ENCODE assay signal across 8 mouse cellular contexts in the genomic region with DNA sequence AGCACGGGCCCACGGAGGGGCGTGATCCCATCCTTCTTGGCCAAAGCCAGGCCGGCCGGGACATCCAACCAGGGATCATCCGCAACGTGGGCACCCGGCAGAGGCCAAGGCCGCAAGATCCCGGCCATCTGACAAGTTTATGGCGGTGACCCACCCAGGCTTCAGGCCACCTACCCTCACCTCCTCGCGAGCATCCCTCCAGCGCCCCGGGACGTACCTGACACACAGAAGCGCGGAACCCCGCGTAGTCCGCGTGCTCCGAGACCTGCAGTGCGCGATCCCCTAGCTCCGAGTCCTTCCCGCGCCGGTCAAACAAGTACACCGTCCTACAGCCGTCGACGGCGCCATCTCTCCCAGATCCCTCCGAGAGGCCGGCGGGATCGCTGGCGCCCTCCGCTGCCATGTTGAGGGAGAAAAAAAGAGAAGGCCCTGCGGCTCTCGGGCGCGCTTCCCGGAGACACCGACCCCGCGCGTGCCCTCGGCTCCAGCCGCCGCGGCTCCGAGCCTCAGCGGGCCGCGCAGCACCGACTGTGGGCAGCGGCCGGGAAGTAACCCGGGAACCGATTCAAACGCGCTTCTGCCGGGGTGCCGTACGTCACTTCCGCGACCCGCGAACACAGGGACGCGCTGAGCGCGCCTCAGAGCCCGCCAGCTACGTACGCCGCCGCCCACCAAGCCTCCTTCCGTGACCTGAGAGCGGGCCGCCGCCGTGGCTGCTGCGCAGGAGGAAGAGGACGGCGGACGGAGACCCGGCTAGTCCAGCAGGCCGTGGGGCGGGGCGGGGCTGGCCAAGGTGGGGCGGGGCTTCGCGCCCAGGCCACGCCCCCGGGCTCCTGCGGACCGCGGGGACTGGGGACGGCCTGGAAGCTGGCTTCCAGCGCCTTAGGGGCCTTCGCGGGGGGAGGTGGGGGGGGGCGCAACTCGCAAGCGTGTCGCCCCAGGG. TPM values are rescaled to one million over a fixed set of nuclear protein-coding genes. Genes with fewer than 3 reads are reported as not detected.
DNase-seq lines count a peak whose midpoint lies in the region; ATAC-seq lines count a peak whose summit lies in the region.

Gene Smchd1, minus strand, starts transcription at position 582 of the 943 bp plus-strand sequence.

- peak within 1 kb of the TSS; percentile 73 for H3K4me2 ChIP-seq in embryonic facial prominence, embryonic 11.5 days (ENCODE audit: low read depth, low read length)
- H3K4me2 ChIP-seq in midbrain, embryonic 12.5 days (replicated peaks) = peak within 1 kb of the TSS; percentile 92

- WGBS in embryonic facial prominence, embryonic 11.5 days = under 1% methylated on average over 78 of the region's 109 CpGs
- under 1% methylated on average over 104 of the region's 109 CpGs for WGBS in limb, embryonic 10.5 days
- WGBS in midbrain, embryonic 12.5 days = under 1% methylated on average over 86 of the region's 109 CpGs

- H3K9ac ChIP-seq in embryonic facial prominence, embryonic 11.5 days (replicated peaks; ENCODE audit: low read length) = peak within 1 kb of the TSS; percentile 96
- peak within 1 kb of the TSS; percentile 84 for H3K9ac ChIP-seq in midbrain, embryonic 12.5 days (replicated peaks)

- ATAC-seq in embryonic facial prominence, embryonic 11.5 days (replicated peaks; ENCODE audit: insufficient number of reproducible peaks, low FRiP score, low TSS enrichment, low read depth) = peak; percentile 96
- ATAC-seq in midbrain, embryonic 12.5 days (ENCODE audit: low FRiP score, low read depth) = peak; percentile 96

- H3K9me3 ChIP-seq in embryonic facial prominence, embryonic 11.5 days (replicated peaks; ENCODE audit: control insufficient read depth, low read length) = no peaks in the 10 kb centered on the region
- H3K9me3 ChIP-seq in limb, embryonic 10.5 days (replicated peaks) = no peaks in the 10 kb centered on the region
- no peaks in the 10 kb centered on the region for H3K9me3 ChIP-seq in midbrain, embryonic 12.5 days

- H3K4me3 ChIP-seq in embryonic facial prominence, embryonic 11.5 days (ENCODE audit: low read depth, low read length) = peak within 1 kb of the TSS; percentile 66
- peak within 1 kb of the TSS; percentile 85 for H3K4me3 ChIP-seq in limb, embryonic 10.5 days
- H3K4me3 ChIP-seq in midbrain, embryonic 12.5 days = peak within 1 kb of the TSS; percentile 89

- H3K27me3 ChIP-seq in embryonic facial prominence, embryonic 11.5 days (ENCODE audit: control insufficient read depth, insufficient read depth, low read length) = no peaks in the 10 kb centered on the region
- no peaks in the 10 kb centered on the region for H3K27me3 ChIP-seq in limb, embryonic 10.5 days (ENCODE audit: low read depth, poor library complexity, severe bottlenecking)
- no peaks in the 10 kb centered on the region for H3K27me3 ChIP-seq in midbrain, embryonic 12.5 days

- peak; percentile 98 for DNase-seq in 3134 (ENCODE audit: extremely low read depth, insufficient read length, low spot score)
- DNase-seq in adrenal gland, postnatal 25 days = peak; percentile 93
- peak; percentile 93 for DNase-seq in embryonic facial prominence, embryonic 11.5 days (ENCODE audit: low spot score)
- peak; percentile 100 for DNase-seq in heart, adult 11 months
- peak; percentile 93 for DNase-seq in kidney, adult 18-20 months
- DNase-seq in limb, embryonic 10.5 days (ENCODE audit: low spot score) = peak; percentile 96
- peak; percentile 91 for DNase-seq in skeletal muscle tissue, adult 2 months (ENCODE audit: low read depth, low spot score)

- H3K27ac ChIP-seq in embryonic facial prominence, embryonic 11.5 days (replicated peaks; ENCODE audit: low read depth, low read length) = peak within 1 kb of the TSS; percentile 97
- peak within 1 kb of the TSS; percentile 99 for H3K27ac ChIP-seq in limb, embryonic 10.5 days
- H3K27ac ChIP-seq in midbrain, embryonic 12.5 days (replicated peaks) = peak within 1 kb of the TSS; percentile 98

- H3K4me1 ChIP-seq in embryonic facial prominence, embryonic 11.5 days (ENCODE audit: control insufficient read depth, insufficient read depth, low read length) = no peaks in the 10 kb centered on the region
- peaks cover 21% of the 10 kb centered on the region for H3K4me1 ChIP-seq in limb, embryonic 10.5 days
- peaks cover 9% of the 10 kb centered on the region for H3K4me1 ChIP-seq in midbrain, embryonic 12.5 days

- no peaks in the 10 kb centered on the region for H3K36me3 ChIP-seq in embryonic facial prominence, embryonic 11.5 days (replicated peaks; ENCODE audit: control insufficient read depth, insufficient read depth, low read depth, low read length)
- H3K36me3 ChIP-seq in limb, embryonic 10.5 days = 0 out of 2 replicates have a peak, but pooled peaks cover 3% of the 10 kb centered on the region
- H3K36me3 ChIP-seq in midbrain, embryonic 12.5 days = no peaks in the 10 kb centered on the region

RNA-seq across cellular contexts. Expression of gene Smchd1, which starts in this region (rescaled TPM):
- 43.5 and 43.6 TPM in 2 replicates for total RNA-seq in adrenal gland, postnatal 25 days (2021)
- polyA plus RNA-seq in embryonic facial prominence, embryonic 11.5 days (2014; fragmentation: Nextera tagmentation; extraction: Ambion mirVana) = 87.8 and 90.7 TPM in 2 replicates
- 73.6 and 82.6 TPM in 2 replicates for polyA plus RNA-seq in limb, embryonic 10.5 days (2016; fragmentation: Nextera tagmentation; extraction: Ambion mirVana)
- 65.4 and 76.8 TPM in 2 replicates for polyA plus RNA-seq in midbrain, embryonic 12.5 days (2016; fragmentation: Nextera tagmentation; extraction: Ambion mirVana)

Comparison
In these comparisons a context has a peak if more than half of its experiments do, and no peak if none do; other contexts are left out.
1. Peak in every context shown above with its lines: DNase-seq, ATAC-seq, H3K4me3 ChIP-seq and H3K27ac ChIP-seq.